Mouse (Mus musculus) neutrophil, adult 83 days (primary cell): Measurements from ENCODE around the gene Prss57. TPM values are rescaled to one million over a fixed set of nuclear protein-coding genes. Genes with fewer than 3 reads are reported as not detected.

Source experiments
- total RNA-seq, 2 experiments: library from RNA; stranded (reverse); gene quantifications; one replicate each; pipeline ENCODE4 v1.2.4; 2023

Gene Prss57
- 10 to 100 TPM; 22.9 to 23.5 TPM for total RNA-seq

DNA sequence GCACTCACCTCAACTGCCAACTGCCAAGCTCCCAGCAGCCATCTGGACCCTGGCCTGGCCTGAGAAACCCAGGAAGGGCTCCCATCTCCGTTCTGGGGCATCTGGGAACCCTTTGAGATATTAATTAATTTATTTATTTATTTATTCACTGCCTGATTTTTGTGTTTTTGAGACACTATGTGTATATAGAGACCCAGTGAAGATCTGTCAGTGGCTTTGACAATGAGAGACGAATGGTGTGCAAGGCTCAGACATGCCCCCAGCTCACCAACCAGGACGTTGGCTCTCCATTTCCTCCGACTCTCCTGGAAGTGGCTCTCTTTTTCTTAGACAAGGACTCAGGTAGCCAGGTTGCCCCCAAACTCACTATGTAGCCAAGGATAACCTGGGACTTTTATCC is at the start of gene Prss57:
Gene Prss57 (minus strand): TSS at position 101 of the 400 bp plus-strand sequence.

DNA sequence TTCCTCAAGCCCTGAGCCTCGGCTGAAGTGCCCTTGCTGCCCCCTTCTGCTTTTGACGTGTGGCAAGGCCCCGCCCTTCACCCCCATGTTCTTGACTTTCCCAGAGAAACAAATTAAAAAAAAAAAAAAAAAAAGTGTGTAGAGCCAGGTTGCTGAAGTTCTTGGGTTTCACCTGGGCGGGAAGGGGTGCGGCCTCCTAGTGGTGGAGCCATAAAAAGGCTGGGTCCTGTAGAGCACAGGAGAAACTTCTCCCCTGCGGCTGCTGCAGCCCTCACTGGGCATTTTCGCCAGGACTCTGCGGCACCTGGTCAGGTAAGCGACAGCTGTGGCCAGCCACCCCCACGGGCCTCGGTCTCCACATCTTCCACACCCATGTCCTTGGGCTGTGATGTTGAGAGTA is 30.0 kb upstream of the Prss57 start, which contains the start of gene Misp:
Gene Misp (plus strand): TSS at position 208 of the 400 bp plus-strand sequence.

GRCm38 (mm10) chr10:79793051-79793737 is 2.4 kb upstream of the Prss57 start, which contains the start of gene Palm:
TSS of gene Palm (plus strand) at chr10:79793572.

DNA sequence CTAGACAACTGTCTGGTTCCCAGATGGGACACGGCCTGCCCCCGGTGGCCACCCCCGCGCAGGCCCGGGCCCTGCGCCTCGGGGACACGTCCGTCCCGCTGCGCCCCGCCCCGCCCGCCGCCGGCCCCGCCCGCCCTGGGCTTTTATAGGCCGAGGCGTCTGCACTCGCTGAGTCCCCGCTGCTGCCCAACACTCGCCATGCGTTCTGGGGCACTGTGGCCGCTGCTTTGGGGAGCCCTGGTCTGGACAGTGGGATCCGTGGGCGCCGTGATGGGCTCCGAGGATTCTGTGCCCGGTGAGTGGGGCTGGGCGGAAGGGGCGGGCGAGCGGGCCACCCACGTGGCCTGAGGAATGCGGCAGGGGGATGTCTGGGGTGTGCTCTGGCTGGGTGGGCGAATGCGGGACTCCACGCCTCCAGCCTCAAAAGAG is 13.6 kb downstream of the Prss57 start, which contains the start of gene Fstl3:
Gene Fstl3 (plus strand): TSS at position 170 of the 429 bp plus-strand sequence.

DNA sequence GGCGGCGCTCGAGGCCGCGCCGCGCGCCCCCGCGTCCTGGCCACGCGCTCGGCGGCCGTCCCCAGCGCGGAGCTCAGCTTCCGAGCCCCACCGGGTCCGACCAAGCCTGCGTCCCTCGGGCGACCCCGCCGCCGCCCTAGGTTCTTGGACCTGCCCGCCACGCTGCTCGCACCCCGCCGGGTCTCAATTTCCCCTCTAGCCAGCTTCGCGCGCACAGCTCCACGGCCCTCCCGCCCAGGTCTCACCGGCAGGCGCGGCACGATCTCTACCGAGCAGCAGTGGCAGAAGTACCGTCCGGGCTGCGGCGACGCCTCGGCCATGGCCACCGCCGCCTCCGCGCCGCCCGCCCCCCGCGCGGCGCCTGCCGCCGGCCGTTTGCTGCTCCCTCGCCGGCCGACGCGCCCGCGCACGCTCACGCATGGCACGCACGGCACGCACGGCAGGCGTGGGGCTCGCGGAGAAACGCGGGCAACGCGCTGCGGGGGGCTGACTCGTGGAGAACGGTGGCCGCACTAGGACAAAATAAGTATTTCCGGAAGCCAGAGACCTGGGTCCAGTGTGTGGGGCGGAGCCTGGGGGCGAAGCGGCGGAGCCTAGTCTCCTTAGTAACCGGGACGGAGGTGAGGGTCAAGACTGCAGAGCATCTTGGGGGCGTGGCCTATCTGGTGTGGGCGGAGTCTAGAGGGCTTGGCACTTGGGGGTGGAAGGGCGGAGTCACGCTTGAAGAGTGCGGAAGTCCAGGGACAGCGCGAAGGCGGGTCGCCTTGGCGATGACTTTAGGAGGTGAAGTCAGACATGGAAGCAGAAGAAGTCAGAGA is 24.0 kb downstream of the Prss57 start, which contains the start of gene Rnf126:
Gene Rnf126 (minus strand): TSS at position 445 of the 818 bp plus-strand sequence.

GRCm38 (mm10) chr10:79754856-79755516 is 35.8 kb downstream of the Prss57 start, which contains the start of gene Fgf22:
TSS of gene Fgf22 (plus strand) at chr10:79755076.

DNA sequence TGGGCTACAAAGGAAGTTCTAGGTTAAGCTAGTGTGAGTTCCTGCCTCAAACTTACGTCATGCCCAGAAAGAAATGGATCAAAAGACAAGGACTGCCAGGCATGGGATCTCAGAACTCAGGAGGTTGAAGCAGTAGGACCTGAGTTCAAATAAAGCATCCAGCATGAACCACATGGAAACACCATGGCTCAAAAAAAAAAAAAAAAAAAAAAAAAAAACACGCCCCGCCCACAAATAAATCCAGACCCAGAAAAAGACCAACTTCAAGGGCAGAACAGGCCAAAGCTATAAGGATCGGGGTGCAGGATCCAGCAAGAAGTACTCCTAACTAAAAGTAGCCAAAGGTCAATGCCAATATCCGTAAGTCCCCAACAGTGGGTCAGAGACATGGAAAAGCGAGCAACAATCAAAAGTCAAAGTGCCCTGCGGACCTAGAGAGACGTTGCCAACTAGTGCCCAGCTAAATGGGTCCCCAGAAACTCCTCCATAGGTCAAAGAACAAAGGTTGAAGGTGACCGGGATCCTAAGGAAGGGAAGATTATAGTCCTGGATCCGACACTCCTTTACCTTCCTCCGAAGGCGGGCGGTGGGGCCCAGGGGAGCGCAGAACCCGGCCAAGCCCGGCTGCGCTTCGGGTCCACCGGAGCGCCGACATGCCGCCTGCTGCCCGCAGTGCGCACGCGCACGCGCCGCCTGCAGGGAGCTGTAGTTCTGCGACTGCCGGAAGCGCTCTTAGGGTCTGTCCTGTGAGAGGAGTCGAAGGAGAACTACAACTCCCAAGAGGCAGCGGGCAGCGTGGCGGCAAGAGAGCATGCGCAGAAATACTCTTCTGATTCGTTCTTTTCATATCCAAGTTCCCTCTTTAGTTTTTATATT is 44.6 kb downstream of the Prss57 start, which contains the start of gene Polrmt:
Gene Polrmt (minus strand): TSS at position 684 of the 876 bp plus-strand sequence.

Other genes starting within 250 kb of the Prss57 start
- 10 to 100 TPM; 10.0 to 10.2 TPM for gene Mier2, start 235.8 kb downstream of the Prss57 start, total RNA-seq
- gene Theg, start 203.6 kb downstream of the Prss57 start, total RNA-seq, result not detected
- gene C2cd4c, start 176.9 kb downstream of the Prss57 start, total RNA-seq, result not detected
- gene Shc2, start 153.0 kb downstream of the Prss57 start, total RNA-seq, result under 1 TPM in 1 of 2 experiments, not detected in 1; 0.18 TPM
- not detected for gene Odf3l2, start 145.2 kb downstream of the Prss57 start, total RNA-seq
- gene Madcam1, start 126.4 kb downstream of the Prss57 start, total RNA-seq, result not detected
- 10 to 100 TPM; 20.0 to 24.9 TPM for gene Tpgs1, start 121.6 kb downstream of the Prss57 start, total RNA-seq
- gene Cdc34, start 108.8 kb downstream of the Prss57 start, total RNA-seq, result 10 to 100 TPM; 68.4 to 73.0 TPM
- 1 to 10 TPM; 1.2 to 2.0 TPM for gene Gzmm, start 101.9 kb downstream of the Prss57 start, total RNA-seq
- 100 to 1,000 TPM; 142 to 159 TPM for gene Bsg, start 86.5 kb downstream of the Prss57 start, total RNA-seq
- under 1 TPM in 1 of 2 experiments, not detected in 1; 0.31 TPM for gene Hcn2, start 74.3 kb downstream of the Prss57 start, total RNA-seq
- 10 to 100 TPM; 12.2 to 14.2 TPM for gene Polrmt, start 44.4 kb downstream of the Prss57 start, total RNA-seq
- gene Fgf22, start 35.9 kb downstream of the Prss57 start, total RNA-seq, result not detected
- 10 to 100 TPM; 23.5 to 29.1 TPM for gene Rnf126, start 24.0 kb downstream of the Prss57 start, total RNA-seq
- 1 to 10 TPM; 4.3 to 4.5 TPM for gene Fstl3, start 13.7 kb downstream of the Prss57 start, total RNA-seq
- gene Palm, start 2.6 kb upstream of the Prss57 start, total RNA-seq, result 100 to 1,000 TPM; 118 to 122 TPM
- gene Misp, start 30.0 kb upstream of the Prss57 start, total RNA-seq, result 1 to 10 TPM in 1 of 2 experiments, under 1 TPM in 1; 0.64 to 1.1 TPM
- gene Ptbp1, start 63.5 kb upstream of the Prss57 start, total RNA-seq, result 100 to 1,000 TPM; 255 to 282 TPM
- 100 to 1,000 TPM; 525 to 560 TPM for gene Prtn3, start 83.5 kb upstream of the Prss57 start, total RNA-seq
- gene Plppr3, start 83.7 kb upstream of the Prss57 start, total RNA-seq, result 10 to 100 TPM; 20.1 to 25.2 TPM
- gene Elane, start 95.3 kb upstream of the Prss57 start, total RNA-seq, result 100 to 1,000 TPM; 647 to 654 TPM
- under 1 TPM in 1 of 2 experiments, not detected in 1; 0.46 TPM for gene Cfd, start 99.9 kb upstream of the Prss57 start, total RNA-seq
- gene Med16, start 118.0 kb upstream of the Prss57 start, total RNA-seq, result 10 to 100 TPM; 33.3 to 34.5 TPM
- gene Gm26602, start 119.9 kb upstream of the Prss57 start, total RNA-seq, result not detected
- 1 to 10 TPM; 4.2 to 5.2 TPM for gene Kiss1r, start 126.0 kb upstream of the Prss57 start, total RNA-seq
- 100 to 1,000 TPM; 448 to 486 TPM for gene R3hdm4, start 130.2 kb upstream of the Prss57 start, total RNA-seq
- gene Arid3a, start 136.1 kb upstream of the Prss57 start, total RNA-seq, result 100 to 1,000 TPM; 176 to 193 TPM
- 1 to 10 TPM; 8.5 to 9.7 TPM for gene Wdr18, start 169.2 kb upstream of the Prss57 start, total RNA-seq
- under 1 TPM in 1 of 2 experiments, not detected in 1; 0.20 TPM for gene Grin3b, start 179.8 kb upstream of the Prss57 start, total RNA-seq
- gene Tmem259, start 193.4 kb upstream of the Prss57 start, total RNA-seq, result 10 to 100 TPM; 64.3 to 74.9 TPM
- 100 to 1,000 TPM; 518 to 532 TPM for gene Cnn2, start 197.6 kb upstream of the Prss57 start, total RNA-seq
- 100 to 1,000 TPM; 108 to 114 TPM for gene Abca7, start 205.5 kb upstream of the Prss57 start, total RNA-seq
- 100 to 1,000 TPM; 413 to 426 TPM for gene Arhgap45, start 225.7 kb upstream of the Prss57 start, total RNA-seq
- 10 to 100 TPM; 40.4 to 41.4 TPM for gene Polr2e, start 248.8 kb upstream of the Prss57 start, total RNA-seq